Mouse (Mus musculus) lung, adult 18-20 months (tissue): ENCODE measurements around the gene Ston2.

Source experiments
- DNase-seq, 2 experiments: peaks; one replicate each; pipeline ENCODE4 v3.0.0; 2022; ENCODE audit warnings: mixed read lengths in 2 of 2

Ston2 gene

DNA sequence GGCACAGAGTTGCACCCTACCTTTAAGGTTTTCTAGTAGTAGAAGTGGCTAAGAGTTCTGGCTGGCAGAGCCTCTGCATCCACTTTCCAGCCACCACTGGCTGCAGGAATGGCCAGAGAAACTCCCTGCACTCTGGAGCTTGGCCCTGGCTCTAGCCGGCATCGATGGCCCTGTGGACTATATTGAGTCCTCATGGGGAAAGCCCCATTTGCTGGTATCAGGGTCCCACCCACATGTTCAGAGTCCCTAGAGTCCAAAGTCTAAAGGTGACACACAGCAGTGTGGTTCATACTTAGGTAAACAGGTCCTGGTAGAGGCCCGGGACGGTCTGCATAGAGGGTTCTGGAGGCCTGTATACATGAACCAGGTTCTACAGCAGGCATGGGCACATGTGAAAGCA is 92.0 kb downstream of the Ston2 start:
- no peak for DNase-seq

GRCm38 (mm10) chr12:91695761-91696160 is 92.4 kb downstream of the Ston2 start:
- DNase-seq, result no peak

DNA sequence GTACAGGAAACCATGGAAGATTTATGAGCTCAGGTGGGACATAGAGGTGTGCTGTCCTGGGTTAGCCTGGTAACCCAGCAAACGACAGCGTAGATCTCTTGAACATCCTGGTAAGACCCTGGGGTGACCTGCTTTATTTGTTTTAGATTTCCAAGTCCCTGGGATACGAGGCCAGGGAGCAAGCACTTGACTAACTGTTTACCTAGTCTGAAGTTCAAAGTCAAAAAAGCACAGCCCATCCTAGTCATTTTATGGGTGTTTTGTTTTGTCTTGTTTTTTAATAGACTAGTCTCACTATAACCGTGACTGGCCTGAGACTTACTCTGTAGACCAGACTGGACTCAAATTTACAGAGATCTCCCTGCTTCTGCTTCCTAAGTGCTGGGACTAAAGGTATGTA is 93.4 kb downstream of the Ston2 start:
- no peak for DNase-seq

- DNase-seq, result no peak
Observed at GRCm38 (mm10) chr12:91693566-91693965, 94.6 kb downstream of the Ston2 start.

DNA sequence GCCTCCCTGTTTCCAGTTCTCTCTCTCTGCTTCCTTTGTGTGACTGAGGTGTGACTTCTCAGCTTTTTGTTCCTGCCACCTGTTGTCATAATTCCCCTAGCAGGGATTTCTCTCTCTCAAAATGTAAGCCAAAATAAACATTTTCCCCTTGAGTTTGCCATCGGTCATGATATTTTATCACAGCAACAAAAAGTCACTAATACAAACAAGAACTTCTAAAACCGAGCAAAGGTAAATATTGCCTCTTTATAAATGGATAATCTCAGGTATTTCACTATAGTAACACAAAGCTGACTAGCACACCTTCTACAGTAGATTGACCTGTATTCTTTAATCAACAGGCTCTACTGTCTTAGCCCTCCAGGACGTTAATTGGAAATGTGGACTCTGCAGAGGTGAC is 95.2 kb downstream of the Ston2 start:
- DNase-seq, result no peak

DNA sequence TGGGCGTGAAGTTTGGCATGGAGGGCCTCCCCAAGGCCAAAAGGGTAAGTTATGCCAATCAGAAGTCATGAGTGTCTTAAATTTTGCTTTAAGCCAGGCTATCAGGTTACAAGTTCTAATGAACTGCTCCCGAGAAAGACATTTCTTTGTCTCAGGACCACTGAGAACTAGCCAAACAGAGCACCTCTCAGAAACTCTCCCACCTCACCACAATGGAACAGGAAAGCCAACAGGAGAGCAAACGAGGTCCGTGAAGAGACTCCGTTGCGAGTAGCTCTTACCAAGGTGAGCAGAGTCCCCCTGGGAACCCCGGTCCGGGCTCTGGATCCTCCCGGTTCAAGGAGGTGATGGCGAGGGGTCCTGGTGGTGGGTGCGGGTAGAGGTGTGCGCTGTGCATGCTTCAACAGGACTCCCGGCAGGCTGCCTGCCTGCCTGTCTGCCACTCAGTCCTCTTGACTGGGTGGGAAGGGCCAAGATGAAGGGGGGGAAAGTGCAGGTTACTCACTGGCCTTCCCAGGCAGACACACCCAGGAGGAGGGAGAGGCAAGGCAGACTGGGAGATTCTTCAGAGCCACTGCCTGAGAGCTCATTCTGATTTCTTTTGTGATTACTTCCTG is 102.4 kb downstream of the Ston2 start:
- peak; percentile 63 to 80 for DNase-seq

GRCm38 (mm10) chr12:91684840-91685415 is 103.3 kb downstream of the Ston2 start:
- DNase-seq, result no peak

GRCm38 (mm10) chr12:91684101-91684839 is 103.9 kb downstream of the Ston2 start:
- DNase-seq, result peak in 1 of 2 experiments; percentile 33

DNA sequence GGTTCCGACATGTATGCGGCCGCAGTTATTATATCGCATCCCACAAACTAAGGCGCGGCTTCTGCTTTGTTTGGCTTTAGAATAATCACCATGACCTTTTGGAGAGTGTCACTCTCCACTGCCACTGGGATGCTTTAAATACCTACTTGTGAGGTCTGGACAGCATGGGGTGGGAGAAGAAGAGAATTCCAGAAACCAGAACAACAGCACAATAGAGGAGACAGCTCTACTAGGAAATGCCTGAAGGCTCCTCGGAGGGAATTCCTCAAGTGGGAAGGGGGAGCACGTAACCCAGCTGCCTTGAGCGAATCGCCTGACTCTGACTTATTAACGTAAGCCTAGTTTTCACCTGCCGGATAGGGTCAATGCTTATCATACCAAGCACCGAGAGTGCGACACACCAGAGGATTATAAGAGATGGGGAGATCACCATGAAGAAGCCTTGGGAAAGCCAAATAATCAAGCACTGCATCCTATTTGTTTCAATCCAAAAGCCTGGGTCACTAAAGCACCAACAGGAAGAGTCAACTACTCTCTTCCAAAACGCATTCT is 104.6 kb downstream of the Ston2 start:
- no peak for DNase-seq

- DNase-seq, result no peak
Observed at GRCm38 (mm10) chr12:91683096-91683495, 105.1 kb downstream of the Ston2 start.

DNA sequence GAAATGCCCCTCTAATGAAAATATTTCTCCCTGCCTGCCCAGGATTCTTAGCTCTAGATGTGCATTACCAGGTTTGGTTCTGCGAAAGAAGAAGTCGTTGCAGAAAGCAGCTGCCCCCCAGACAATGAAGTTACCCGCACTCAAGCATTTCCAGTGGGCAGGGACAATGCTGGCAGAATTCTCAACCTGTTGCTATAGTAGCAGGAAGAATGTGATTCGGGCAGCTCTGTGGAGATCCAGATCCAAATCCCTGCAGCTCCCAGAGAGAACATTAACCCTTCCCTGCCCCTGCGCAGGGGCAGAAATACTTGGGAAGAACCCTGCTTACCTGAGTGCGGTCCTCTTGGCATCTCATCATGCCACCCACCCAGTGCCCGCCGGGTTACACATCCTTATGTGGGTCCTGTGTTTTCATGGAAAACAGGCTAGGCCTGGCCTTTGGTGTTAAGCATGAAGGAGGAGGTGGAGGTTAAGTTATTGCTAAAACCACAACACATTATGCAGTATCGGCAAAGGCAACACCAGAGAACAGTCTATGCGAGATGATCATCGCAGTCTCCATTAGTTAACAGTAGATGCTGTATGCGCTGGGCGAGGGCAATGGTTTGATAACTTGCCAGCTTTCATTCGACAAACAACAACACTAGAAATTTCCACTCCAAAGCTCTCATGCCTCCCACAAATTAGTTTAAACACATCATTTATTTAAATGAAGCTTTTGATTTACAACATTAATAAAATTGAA is 108.7 kb downstream of the Ston2 start:
- DNase-seq, result no peak

DNA sequence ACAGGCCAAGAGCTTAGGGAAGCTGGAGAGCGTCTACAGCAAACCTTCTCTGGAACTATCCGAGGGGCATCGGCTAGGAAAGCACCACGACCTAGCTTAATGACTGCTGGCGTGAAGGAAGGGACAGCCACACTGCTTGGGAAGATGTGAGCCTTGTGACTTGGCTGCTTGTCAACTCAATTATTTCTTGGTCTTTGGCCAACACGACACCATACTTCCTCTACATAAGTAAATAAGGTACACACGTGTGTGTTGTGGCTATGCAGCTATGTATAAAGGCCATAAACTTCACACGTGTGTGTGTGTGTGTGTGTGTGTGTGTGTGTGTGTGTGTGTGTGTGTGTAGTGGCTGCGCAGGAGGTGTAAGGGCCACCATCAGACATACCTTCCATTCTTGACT is 112.2 kb downstream of the Ston2 start:
- peak in 1 of 2 experiments; percentile 15 for DNase-seq

GRCm38 (mm10) chr12:91673141-91673540 is 115.0 kb downstream of the Ston2 start:
- DNase-seq, result no peak

GRCm38 (mm10) chr12:91672528-91672927 is 115.7 kb downstream of the Ston2 start:
- DNase-seq, result no peak

DNA sequence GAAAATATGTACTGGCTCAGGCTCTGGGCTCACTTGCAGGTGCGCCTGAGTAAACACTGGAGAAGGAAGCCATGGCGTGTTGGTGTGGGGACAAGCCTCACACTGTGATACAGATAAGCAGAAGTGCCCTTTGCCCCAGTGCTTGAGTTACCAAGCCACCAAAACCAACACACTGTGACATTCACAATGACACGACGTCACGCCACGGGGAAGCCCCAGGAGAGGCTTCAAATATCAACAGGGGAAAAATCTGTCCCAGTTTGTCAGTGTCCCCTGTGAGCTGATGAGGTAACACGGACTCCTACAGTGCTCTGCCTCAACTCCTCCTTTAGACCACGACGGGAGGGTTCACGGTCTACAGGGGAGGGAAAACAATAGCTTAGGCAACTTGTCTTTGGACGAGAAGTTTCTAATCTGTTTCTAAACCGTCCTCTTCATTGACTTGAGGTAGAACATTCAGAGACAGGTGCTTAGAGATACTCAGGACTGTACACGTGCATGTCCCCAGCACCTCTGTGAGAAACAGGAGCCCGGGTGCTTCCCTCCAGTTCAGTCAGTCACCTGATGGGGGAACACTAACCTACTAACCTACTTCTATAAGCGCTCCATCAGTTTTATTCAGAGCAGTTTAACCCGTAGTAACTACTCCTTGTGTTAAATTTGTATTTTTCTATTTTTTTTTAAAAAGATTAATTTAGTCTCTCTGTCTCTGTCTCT is 119.5 kb downstream of the Ston2 start:
- DNase-seq, result peak; percentile 42 to 71

- DNase-seq, result peak in 1 of 2 experiments; percentile 28
Observed at GRCm38 (mm10) chr12:91667741-91668140, 120.4 kb downstream of the Ston2 start.

DNA sequence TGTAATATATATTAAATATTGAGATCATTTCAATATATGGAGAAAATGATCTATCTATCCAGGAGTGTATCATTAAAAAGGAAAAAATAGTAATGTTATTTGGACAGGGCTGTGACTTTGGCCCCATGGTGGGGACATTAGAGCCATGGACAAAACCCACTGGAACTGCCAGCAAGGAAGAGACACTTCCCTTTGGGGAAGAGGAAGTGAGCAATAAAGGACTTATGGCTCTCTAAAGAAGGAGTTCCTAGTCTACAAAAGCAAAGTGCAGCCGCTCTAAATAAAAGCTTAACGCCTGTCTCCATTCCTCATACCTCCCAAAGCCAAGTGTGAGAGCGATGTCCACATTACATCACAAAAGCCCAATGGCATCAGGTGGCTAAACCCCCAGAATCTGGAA is 121.6 kb downstream of the Ston2 start:
- DNase-seq, result no peak

GRCm38 (mm10) chr12:91665431-91665830 is 122.8 kb downstream of the Ston2 start:
- DNase-seq, result no peak

- DNase-seq, result no peak
Observed at GRCm38 (mm10) chr12:91663260-91663659, 124.9 kb downstream of the Ston2 start.

GRCm38 (mm10) chr12:91662844-91663243 is 125.3 kb downstream of the Ston2 start:
- no peak for DNase-seq

DNA sequence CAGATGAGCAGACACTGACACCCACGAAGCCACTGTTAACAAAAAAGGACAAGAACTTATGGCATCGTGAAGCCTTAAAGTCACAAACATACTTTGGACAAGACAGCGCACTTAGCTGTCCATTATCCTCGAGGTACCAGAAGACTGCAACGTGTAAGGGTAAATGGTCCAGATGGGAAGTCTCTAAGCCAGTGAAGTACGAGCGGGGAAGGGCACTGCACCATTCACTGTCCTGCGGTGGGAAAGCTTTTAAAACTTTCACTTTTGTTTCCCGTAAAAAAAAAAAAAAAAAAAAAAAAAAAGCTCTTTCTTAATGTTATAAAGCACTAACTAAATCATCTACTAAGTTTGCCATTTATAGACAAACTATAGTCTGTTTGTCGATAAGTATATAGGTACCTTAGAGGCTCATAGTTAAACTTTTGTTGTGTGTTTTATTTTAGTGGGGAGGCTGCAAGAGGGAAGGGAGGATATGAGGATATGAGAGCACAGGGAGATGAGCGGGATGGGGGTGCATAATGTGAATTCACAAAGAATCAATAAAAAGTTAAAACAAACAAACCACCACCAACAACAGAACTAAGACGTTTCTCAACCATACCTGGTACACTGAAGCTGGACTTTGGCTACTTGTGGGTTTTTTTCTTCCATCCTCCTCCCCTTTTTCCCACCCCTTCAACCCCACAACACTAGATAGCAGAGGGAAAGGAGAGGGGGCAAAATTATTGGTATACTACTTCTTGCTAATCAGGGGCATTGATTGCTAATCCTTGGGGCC is 127.4 kb downstream of the Ston2 start:
- DNase-seq, result no peak
